Mouse (Mus musculus) skeletal muscle tissue, adult 2 months (tissue): Measurements from ENCODE around the gene Trem1.
A peak's percentile ranks its signal among the peaks of the same experiment; 100 is the strongest.

Experiments
- DNase-seq: peaks from one replicate; pipeline ENCODE4 v3.0.0-alpha.2; 2012; ENCODE audit warnings: low read depth, low spot score

The Trem1 gene

GRCm38 (mm10) chr17:48232518-48232917 is at the start of gene Trem1:
TSS of gene Trem1 (plus strand) at chr17:48232768.
- DNase-seq, result peak; percentile 3

DNA sequence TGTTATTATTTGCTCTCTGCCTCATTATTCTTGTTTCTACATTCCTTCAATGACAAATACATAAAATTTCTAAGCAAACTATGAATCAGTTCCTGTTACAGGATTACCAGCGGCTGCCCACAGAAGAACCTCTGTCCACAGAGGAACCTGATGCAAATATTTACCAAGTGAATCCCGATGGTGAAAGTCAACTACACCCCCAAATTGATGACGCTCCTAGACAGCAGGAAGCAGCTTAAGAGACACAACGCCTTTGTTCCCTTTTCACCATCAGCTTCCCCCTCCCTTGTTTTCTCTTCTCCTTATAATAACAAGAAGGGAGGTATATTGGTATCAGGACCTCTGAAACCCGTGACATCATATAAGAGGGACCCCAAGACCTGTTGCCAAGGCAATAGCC is 47.3 kb upstream of the Trem1 start:
- DNase-seq, result peak; percentile 2

DNA sequence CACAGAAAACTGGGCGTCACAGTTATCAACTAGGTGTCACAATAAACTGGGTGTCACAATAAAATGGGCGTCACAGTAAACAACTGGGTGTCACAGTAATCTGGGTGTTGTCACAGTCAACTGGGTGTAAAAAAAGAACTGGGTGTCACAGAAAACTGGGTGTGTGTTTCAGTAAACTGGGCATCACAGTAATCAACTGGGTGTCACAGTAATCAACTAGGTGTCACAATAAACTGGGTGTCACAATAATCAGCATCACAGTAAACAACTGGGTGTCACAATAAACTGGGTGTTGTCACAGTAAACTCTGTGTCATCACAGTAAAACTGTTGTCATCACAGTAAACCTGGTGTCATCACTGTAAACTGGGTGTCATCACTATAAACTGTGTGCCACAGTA is 40.2 kb upstream of the Trem1 start:
- no peak for DNase-seq

DNA sequence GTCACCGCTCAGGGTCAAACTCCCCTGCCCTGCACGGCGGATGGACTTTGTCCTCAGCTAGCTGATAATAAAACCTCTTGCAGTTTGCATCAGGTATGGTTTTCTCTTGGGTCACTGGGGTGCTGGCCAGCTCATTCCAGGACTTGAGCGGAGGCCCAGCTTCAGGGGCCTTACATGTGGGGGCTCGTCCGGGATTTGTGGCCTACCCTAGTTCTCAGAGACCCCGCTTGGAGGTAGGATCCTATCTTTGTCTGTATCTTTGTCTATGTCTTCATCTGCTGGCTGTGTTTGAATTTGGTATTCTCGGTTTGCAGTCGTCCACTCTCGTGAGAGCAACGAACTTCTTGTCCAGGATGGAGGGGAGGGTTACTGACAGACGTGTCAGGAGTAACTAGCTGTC is 29.5 kb upstream of the Trem1 start:
- DNase-seq, result no peak

GRCm38 (mm10) chr17:48212596-48212995 is 20.0 kb upstream of the Trem1 start:
- no peak for DNase-seq

DNA sequence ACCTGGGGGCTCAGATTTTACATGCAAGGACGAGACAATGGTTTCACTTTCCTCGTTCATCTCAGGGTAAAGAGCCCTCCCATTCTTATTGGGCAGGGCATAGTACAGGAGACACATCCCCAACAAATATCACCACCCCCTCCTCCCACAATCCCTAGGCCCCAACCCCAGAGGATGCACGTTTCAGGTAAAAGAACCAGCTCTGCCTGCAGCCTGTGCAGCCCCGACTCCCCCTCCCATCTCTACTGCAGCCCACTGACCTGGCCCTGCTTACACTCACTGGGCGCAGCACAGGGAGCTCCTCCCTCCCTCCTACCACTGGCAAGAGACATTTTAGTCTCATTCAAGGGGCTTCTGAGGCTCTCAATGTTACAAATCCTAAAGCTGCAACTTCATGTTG is 19.1 kb upstream of the Trem1 start:
- no peak for DNase-seq

DNA sequence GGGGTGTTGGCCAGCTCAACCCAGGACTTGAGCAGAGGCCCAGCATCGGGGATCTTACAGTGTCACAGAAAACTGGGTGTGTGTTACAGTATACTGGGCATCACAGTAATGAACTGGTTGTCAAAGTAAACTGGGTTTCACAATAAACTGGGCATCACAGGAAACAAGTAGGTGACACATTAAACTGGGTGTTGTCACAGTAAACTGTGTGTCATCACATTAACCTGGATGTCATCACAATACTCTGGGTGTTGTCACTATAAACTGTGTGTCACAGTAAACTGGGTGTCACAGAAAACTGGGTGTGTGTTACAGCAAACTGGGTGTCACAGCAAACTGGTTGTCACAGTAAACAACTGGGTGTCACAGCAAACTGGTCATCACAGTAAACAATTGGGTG is 17.1 kb upstream of the Trem1 start:
- DNase-seq, result no peak

DNA sequence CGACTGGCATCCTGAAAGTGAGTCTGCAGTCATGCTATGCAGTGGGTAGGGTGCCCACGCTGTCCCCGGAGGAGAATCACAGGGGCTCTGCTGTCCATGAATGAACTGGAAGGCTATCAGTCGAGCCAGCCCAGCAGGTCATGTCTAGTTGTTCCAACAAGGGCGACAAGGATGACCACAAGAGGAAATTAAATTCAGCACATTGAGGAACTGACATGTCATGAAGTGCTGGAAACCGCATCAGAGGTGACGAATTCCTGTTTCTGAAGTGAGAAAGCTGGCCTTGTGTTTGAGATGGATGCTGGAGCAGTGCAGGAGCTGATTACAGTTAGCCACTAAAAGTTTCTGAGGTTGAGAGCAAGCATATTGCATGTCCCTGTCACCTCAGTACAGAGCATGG is 1.9 kb upstream of the Trem1 start:
- no peak for DNase-seq

DNA sequence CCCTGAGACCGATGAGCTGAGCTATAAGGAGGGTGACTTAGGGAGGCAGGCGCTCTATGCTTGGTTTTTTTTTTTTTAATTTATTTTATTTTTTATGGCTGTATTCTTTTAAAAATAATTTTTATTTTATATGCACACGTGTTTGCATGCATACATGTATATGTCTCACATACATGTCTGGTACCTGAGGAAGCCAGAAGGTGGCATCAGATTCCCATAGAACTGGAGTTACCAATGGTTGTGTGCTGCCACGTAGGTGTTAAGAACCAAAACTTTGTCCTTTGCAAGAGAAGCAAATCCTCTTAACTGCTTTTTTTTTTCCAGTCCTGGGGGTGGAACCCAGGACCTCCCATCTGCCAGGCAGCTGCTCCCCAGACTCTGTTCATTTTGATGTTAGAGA is 1.2 kb downstream of the Trem1 start:
- no peak for DNase-seq

DNA sequence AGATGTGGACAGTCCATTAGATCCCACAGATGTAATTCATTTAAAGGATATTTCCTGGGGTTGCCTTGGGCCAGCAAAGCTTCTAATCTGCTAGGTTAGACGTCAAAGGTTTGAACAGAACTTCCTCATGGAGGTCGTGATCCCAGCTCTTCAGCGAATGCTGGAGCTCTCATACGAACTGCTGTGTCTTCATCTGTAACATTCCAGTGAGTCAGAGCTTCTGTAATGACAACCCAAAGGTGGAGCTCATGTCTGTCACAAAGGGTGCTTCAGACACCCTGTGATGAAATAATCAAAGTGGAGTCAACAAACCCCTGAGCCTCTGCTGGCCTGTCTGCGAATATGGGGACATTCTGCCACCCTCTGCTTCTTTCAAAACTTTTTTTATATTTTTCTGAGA is 2.0 kb downstream of the Trem1 start:
- no peak for DNase-seq

DNA sequence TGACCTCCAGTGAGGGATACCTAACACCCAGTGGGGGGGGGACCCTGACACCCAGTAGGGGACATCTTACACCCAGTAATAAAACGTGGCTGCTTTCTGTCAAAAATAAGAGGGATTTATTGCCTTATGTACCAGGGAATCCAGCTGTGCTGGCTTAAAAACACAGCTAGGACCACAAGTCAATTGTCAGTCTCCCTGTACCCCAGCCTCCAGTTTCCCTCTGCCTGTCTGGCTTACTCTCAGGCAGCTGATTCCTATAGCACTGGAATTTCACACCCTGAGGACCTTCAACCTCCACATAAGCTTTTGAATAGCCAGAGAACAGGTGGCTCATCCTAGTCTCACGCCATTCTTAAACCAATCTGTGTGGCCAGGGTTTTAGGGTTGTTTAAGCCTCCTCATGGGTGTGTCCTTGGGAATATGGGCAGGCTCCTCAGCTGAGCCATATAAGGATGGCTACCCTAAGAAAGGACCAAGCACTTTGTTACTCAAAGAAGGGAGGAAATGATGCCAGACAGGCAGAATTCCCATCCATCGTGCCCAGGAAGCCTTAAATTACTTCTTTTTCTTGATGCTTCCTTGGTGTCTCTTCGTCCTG is 3.3 kb downstream of the Trem1 start:
- DNase-seq, result no peak

DNA sequence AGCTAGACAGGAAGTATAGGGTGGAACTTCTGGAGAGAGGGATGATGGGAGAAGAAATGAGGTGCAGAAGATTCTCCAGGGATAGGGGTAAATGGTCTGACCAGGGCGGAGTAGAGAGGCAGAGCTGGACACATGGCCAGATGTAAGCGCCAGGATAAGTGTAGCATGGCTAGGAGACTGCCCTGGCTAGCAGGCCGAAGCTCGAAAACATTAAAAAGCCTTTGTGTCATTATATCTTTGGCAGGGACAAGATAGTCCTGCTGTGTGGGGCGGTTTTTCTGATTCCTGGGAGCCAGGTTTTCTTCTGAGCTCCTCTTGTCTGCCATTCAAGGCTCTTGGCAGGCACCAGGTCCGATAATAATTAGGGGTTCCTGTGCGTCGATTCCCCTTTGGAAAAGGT is 5.1 kb downstream of the Trem1 start:
- no peak for DNase-seq

DNA sequence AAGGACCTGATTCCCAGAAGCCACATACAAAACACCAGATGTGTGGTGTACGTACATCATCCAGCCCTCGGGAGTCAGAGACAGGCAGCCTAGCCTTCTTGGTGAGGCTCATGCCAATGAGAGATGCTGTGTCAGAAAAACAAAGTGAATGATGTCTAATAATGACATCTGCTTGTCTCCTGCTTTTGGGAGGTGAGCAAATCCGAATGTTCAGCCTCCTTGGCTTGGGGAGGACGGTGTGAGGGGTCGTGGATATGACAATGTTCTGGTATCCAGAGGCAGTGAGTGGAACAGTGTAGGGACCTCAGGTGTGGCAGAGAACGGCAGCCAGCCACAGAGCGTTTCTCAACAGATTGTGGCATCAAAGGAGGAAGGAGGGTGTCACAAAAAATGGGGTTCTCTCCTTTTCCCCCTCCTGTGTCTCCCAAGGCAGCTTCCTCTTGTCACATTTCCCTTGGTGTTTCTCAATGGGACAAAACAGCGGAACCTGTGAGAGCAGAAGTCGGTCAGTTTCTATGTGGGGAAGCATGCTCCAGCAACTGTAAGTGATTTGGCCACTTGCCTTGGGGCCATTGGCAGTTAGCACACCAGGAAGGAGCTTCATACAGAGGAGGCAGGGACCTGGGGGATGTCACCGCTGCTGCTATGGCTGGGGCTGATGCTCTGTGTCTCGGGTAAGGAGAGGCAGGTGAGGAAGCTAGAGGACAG is 14.8 kb downstream of the Trem1 start, which contains the start of gene Trem3:
Trem3 (plus strand) TSS at position 557 of the 708 bp plus-strand sequence.
- DNase-seq, result peak; percentile 10

GRCm38 (mm10) chr17:48249039-48249438 is 16.5 kb downstream of the Trem1 start:
- no peak for DNase-seq

GRCm38 (mm10) chr17:48249501-48249900 is 16.9 kb downstream of the Trem1 start:
- no peak for DNase-seq

GRCm38 (mm10) chr17:48250631-48251030 is 18.1 kb downstream of the Trem1 start:
- DNase-seq, result no peak

GRCm38 (mm10) chr17:48256575-48256974 is 24.0 kb downstream of the Trem1 start:
- no peak for DNase-seq

GRCm38 (mm10) chr17:48261868-48262267 is 29.3 kb downstream of the Trem1 start:
- no peak for DNase-seq

DNA sequence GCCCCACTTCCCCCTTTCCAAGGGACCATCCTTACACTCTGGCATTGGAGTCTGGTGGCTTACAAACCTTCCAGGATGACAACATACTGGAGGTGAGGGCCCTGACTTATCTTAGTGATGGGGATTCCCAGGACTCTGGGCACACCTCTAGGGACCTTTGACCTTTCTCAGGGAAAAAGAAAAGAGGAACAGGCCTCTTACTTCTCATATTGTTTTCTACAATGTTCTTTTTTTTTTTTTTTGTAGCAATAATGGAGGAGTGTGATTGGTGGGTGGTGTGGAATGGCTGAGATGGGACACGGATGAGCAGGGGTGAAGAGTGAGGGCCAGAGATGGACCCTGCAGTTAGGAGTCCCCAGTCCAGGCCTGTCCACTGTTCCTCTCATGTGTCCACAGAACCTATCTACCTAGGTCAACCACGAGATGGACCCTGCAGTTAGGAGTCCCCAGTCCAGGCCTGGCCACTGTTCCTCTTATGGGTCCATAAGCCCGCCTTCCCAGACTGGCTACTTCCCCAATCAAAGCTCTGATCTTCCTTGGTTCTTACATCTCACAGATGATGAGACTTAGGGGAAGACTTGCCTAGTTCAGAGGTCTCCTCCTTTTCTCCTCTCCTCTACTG is 31.3 kb downstream of the Trem1 start, which contains the start of gene Treml4:
Treml4 (plus strand) TSS at position 555 of the 622 bp plus-strand sequence.
- DNase-seq, result no peak

- no peak for DNase-seq
These were observed 32.1 kb downstream of the Trem1 start for GRCm38 (mm10) chr17:48264662-48265061.

- no peak for DNase-seq
These were observed 33.6 kb downstream of the Trem1 start for GRCm38 (mm10) chr17:48266138-48266537.

DNA sequence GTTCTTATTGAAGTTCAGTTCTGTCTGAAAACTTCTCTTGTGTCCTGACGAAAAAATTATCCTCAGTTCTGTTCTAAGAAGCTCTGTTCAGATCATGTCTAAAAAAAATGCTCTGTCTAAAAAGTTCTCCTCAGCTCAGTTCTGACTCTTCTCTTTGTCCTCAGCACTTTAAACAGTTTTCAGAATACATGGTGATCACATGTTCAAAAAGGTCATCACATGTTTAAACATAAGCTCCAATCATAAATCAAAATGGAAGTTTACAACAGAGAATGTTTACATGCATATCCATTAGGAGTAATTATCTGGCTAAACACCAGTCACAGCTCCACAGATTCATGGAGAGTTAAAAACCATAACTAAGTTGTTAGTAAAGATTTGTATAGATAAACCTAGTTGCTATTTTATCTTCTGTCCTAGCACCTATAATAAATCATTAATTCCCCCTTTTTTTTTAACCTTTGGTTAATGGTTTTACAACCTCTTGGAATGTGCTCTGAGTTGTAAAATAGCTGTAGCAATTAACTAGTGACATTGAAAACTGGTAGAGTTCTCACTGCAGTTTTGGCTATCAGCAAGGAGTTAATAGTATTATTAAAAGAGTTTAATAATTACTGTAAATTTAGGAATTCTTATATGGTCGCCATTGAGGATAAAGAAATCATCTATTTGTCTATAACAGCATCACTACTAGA is 34.2 kb downstream of the Trem1 start:
- no peak for DNase-seq
